Mouse (Mus musculus): ENCODE measurements around the gene Kcnq1. TPM values are rescaled to one million over a fixed set of nuclear protein-coding genes. Genes with fewer than 3 reads are reported as not detected.

Gene Kcnq1
- total RNA-seq, 1 experiment from 2014 or later, result not detected

GRCm38 (mm10) chr7:143333040-143333439 is 226.9 kb downstream of the Kcnq1 start:
- no peak for ATAC-seq (ENCODE audit: extremely low read depth, insufficient number of reproducible peaks, low FRiP score, poor library complexity, severe bottlenecking)

GRCm38 (mm10) chr7:143333604-143334003 is 227.4 kb downstream of the Kcnq1 start:
- no peak for ATAC-seq (ENCODE audit: extremely low read depth, insufficient number of reproducible peaks, low FRiP score, poor library complexity, severe bottlenecking)

- ATAC-seq (ENCODE audit: extremely low read depth, insufficient number of reproducible peaks, low FRiP score, poor library complexity, severe bottlenecking), result no peak
Observed at GRCm38 (mm10) chr7:143338690-143339089, 232.5 kb downstream of the Kcnq1 start.

- ATAC-seq (ENCODE audit: extremely low read depth, insufficient number of reproducible peaks, low FRiP score, poor library complexity, severe bottlenecking), result no peak
Observed at GRCm38 (mm10) chr7:143340601-143341281, 234.6 kb downstream of the Kcnq1 start.

GRCm38 (mm10) chr7:143341301-143341980 is 235.3 kb downstream of the Kcnq1 start:
- ATAC-seq (ENCODE audit: extremely low read depth, insufficient number of reproducible peaks, low FRiP score, poor library complexity, severe bottlenecking), result no peak

- no peak for ATAC-seq (ENCODE audit: extremely low read depth, insufficient number of reproducible peaks, low FRiP score, poor library complexity, severe bottlenecking)
Observed at GRCm38 (mm10) chr7:143343781-143344306, 237.7 kb downstream of the Kcnq1 start.

- no peak for ATAC-seq (ENCODE audit: extremely low read depth, insufficient number of reproducible peaks, low FRiP score, poor library complexity, severe bottlenecking)
Observed at GRCm38 (mm10) chr7:143349287-143349686, 243.1 kb downstream of the Kcnq1 start.

GRCm38 (mm10) chr7:143349848-143350247 is 243.7 kb downstream of the Kcnq1 start:
- no peak for ATAC-seq (ENCODE audit: extremely low read depth, insufficient number of reproducible peaks, low FRiP score, poor library complexity, severe bottlenecking)

GRCm38 (mm10) chr7:143355831-143356230 is 249.7 kb downstream of the Kcnq1 start:
- no peak for ATAC-seq (ENCODE audit: extremely low read depth, insufficient number of reproducible peaks, low FRiP score, poor library complexity, severe bottlenecking)

GRCm38 (mm10) chr7:143357109-143357508 is 250.9 kb downstream of the Kcnq1 start:
- no peak for ATAC-seq (ENCODE audit: extremely low read depth, insufficient number of reproducible peaks, low FRiP score, poor library complexity, severe bottlenecking)

GRCm38 (mm10) chr7:143357831-143358230 is 251.7 kb downstream of the Kcnq1 start:
- no peak for ATAC-seq (ENCODE audit: extremely low read depth, insufficient number of reproducible peaks, low FRiP score, poor library complexity, severe bottlenecking)

GRCm38 (mm10) chr7:143359762-143360161 is 253.6 kb downstream of the Kcnq1 start:
- ATAC-seq (ENCODE audit: extremely low read depth, insufficient number of reproducible peaks, low FRiP score, poor library complexity, severe bottlenecking), result no peak

GRCm38 (mm10) chr7:143360776-143361175 is 254.6 kb downstream of the Kcnq1 start:
- no peak for ATAC-seq (ENCODE audit: extremely low read depth, insufficient number of reproducible peaks, low FRiP score, poor library complexity, severe bottlenecking)

GRCm38 (mm10) chr7:143364092-143364832 is 258.1 kb downstream of the Kcnq1 start:
- ATAC-seq (ENCODE audit: extremely low read depth, insufficient number of reproducible peaks, low FRiP score, poor library complexity, severe bottlenecking), result no peak

GRCm38 (mm10) chr7:143364969-143365839 is 259.0 kb downstream of the Kcnq1 start:
- no peak for ATAC-seq (ENCODE audit: extremely low read depth, insufficient number of reproducible peaks, low FRiP score, poor library complexity, severe bottlenecking)

GRCm38 (mm10) chr7:143367366-143368266 is 261.5 kb downstream of the Kcnq1 start:
- no peak for ATAC-seq (ENCODE audit: extremely low read depth, insufficient number of reproducible peaks, low FRiP score, poor library complexity, severe bottlenecking)

- no peak for ATAC-seq (ENCODE audit: extremely low read depth, insufficient number of reproducible peaks, low FRiP score, poor library complexity, severe bottlenecking)
Observed at GRCm38 (mm10) chr7:143368267-143368643, 262.1 kb downstream of the Kcnq1 start.

- ATAC-seq (ENCODE audit: extremely low read depth, insufficient number of reproducible peaks, low FRiP score, poor library complexity, severe bottlenecking), result no peak
Observed at GRCm38 (mm10) chr7:143371336-143371735, 265.2 kb downstream of the Kcnq1 start.

Measured in neutrophil, adult 5-6 weeks (primary cell).